Mouse (Mus musculus): Measurements from ENCODE around the gene Acsl1.

DNA sequence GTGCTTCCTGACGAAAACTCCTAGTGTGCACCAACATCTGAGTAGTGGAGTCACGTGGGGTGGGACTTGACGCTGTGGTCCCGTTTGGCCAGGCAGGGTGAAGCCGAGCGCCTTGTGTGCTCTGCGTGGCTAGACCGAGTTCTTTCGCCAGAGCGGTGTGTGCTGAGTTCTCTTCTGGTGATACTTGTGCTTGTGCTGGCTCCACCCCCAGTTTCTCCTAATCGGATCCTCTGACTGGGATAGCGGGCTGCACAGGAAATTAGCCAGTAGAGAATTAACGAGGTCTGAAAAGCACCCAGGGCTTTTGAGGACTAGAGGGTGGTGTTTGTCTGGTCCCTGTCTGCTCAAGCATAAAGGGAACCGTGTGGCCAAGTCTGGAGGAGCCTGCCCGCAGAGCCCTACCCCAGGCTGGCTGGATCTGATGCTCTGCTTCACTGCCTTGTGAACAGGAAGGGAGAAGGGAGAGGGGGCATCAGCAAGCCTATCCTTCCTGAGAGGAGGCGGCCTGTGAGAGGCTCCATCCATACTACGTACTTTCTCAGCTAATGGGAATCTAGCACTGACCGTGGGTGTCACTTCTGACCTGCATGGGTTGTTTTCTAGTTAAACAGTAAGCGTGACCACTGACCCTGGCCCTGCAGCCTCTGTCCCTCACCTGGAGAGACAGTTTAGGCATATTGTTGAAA, 28.7 kb downstream of the Acsl1 start:
- TF ChIP-seq CTCF (IDR thresholded peaks at IDR 0.05; ENCODE audit: low read depth) (no peak), EP300 (IDR thresholded peaks at IDR 0.05; ENCODE audit: low read depth) (no peak)
